Mouse (Mus musculus): ENCODE measurements around the gene Psme1.

Psme1 gene

GRCm38 (mm10) chr14:55571760-55572159 lies 6.2 kb upstream of the Psme1 start:
- no peak for DNase-seq (ENCODE audit: low spot score)

GRCm38 (mm10) chr14:55575302-55575701 lies 2.6 kb upstream of the Psme1 start, which contains the start of gene Fitm1:
Gene Fitm1 (plus strand): TSS chr14:55575617.
- no peak for DNase-seq (ENCODE audit: low spot score)

- no peak for DNase-seq (ENCODE audit: low spot score)
Observed at GRCm38 (mm10) chr14:55575711-55576110, 2.2 kb upstream of the Psme1 start.

DNA sequence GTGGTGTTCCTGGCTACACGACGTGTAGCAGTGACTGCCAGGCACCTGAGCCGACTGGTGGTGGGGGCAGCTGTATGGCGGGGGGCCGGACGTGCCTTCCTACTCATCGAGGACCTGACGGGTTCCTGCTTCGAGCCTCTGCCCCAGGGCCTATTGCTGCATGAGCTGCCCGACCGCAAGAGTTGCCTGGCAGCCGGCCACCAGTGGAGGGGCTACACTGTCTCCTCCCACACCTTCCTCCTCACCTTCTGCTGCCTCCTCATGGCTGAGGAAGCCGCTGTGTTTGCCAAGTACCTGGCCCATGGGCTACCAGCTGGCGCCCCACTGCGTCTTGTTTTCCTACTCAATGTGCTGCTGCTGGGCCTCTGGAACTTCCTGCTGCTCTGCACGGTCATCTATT lies 1.5 kb upstream of the Psme1 start:
- no peak for DNase-seq (ENCODE audit: low spot score)

- DNase-seq (ENCODE audit: low spot score), result peak; percentile 37
Observed at GRCm38 (mm10) chr14:55578668-55579269, 846 bp downstream of the Psme1 start.

DNA sequence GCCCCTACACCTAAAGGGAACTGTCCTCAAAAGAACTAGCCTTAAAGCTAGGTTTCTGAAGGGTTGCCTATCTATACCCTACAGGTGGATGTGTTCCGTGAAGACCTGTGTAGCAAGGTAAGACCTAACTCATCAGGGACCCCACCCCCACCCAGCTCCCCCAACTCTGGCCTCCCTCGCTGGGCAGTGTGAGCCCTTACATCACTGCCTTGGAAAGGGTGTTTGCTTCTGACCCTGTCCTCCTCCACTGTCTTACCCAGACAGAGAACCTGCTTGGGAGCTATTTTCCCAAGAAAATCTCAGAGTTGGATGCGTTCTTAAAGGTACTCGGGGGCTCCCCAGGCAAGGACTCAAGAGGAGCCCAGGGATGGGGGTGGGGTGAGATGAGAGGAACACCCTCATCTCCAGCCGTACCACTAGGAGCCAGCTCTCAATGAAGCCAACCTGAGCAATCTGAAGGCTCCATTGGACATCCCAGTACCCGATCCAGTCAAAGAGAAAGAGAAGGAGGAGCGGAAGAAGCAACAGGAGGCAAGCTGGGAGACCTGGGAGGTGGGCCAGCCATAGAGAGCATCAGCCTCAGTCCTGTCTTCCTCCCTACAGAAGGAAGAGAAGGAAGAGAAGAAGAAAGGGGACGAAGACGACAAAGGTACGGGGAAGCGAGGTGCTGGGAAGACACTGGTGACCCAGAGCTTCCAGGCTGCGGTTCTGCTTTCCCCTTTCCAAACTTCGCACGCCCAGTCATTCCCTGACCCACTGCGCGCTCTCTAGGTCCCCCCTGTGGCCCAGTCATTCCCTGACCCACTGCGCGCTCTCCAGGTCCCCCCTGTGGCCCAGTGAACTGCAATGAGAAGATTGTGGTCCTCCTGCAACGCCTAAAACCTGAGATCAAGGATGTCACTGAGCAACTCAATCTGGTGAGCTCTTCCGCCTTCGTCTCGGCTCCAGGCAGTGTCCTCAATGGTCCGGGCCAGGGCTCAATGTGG lies 1.9 kb downstream of the Psme1 start:
- no peak for DNase-seq (ENCODE audit: low spot score)

DNA sequence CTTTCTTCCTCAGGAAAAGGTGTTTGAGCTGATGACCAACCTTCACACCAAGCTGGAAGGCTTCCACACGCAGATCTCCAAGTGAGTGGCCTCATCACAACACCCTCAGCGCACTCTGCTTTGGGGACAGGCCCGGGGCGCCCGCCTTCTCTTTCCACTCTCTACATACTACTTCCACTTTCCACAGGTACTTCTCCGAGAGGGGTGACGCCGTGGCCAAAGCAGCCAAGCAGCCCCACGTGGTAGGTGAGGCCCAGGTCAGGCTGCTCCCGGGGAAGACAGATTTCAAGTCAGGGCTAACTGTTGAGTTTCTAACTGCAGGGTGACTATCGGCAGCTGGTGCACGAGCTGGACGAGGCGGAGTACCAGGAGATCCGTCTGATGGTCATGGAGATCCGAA lies 2.8 kb downstream of the Psme1 start:
- DNase-seq (ENCODE audit: low spot score), result no peak

DNA sequence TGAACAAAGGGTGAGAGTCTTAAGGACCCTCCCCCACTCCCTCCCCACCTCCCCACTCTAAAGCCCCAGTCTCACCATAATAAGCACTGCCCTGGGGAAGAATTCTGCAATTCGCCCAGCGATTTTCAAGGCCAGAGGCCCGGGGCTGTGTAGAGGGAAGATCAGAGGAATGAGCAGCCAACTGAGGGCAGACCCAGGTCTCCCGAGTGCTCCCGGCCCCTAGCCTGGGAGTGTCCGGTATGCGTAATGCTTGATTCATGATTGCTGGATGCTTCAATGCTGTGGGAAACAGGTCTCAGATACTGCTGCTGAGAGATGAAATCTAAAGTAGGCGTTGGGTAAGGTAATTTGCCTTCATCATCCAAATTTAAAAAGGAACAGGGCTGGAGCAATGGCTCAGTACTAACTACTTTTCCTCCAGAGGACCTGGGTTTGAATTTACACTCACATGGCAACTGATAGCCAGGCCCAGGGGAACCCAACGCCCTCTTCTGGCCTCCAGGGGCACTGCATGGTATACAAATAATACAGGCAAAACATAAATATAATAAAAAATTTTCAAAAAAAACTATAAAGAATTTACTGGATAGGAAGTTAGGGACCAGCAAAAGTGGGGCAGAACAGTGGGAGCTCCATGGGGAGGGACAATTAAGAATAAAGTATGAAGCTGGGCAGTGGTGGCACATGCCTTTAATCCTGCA lies 4.2 kb downstream of the Psme1 start:
- peak; percentile 25 for DNase-seq (ENCODE audit: low spot score)

GRCm38 (mm10) chr14:55584303-55584701 lies 6.4 kb downstream of the Psme1 start:
- no peak for DNase-seq (ENCODE audit: low spot score)

GRCm38 (mm10) chr14:55584702-55585565 lies 7.0 kb downstream of the Psme1 start, which contains the start of gene Emc9:
Gene Emc9 (minus strand): TSS chr14:55585302.
- peak; percentile 80 for DNase-seq (ENCODE audit: low spot score)

GRCm38 (mm10) chr14:55585566-55585960 lies 7.6 kb downstream of the Psme1 start:
- peak; percentile 61 for DNase-seq (ENCODE audit: low spot score)

DNA sequence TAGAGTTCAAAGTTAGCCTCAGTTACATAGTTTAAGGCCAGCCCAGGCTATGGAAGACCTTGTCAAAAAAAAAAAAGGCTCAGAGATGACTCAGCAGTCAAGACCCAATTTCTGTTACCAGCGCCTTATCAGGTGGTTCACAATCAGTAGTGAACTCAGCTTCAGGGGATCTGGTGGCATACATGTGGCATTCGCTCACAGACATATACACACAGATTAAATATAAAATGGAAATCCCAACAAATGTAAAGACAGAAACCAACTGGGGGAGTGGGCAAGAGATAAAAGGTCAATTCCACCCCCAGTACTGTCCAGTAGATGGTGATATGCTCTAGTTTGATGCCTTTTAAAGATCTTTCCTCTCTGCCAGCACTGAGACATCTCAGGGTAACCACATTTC lies 8.2 kb downstream of the Psme1 start:
- no peak for DNase-seq (ENCODE audit: low spot score)

DNA sequence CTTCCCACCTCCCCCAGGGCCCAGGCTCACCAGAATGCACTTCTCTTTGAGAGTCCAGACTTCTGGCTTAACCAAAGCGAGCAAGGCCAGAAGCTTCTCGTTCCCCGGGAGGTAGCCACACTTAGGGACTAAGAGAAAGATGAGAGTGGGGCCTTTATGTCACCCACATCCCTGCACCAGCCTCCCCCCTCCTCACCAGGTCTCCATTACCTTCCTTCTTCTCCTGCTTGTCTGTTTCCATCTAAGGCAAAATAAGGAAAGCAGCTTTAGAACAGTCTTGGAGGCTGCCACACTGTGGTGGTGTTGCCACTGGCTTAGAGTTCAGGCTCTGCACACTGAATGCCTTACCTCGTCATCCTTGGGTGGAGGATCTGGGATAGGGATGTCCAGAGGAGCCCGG lies 11.3 kb downstream of the Psme1 start:
- no peak for DNase-seq (ENCODE audit: low spot score)

DNA sequence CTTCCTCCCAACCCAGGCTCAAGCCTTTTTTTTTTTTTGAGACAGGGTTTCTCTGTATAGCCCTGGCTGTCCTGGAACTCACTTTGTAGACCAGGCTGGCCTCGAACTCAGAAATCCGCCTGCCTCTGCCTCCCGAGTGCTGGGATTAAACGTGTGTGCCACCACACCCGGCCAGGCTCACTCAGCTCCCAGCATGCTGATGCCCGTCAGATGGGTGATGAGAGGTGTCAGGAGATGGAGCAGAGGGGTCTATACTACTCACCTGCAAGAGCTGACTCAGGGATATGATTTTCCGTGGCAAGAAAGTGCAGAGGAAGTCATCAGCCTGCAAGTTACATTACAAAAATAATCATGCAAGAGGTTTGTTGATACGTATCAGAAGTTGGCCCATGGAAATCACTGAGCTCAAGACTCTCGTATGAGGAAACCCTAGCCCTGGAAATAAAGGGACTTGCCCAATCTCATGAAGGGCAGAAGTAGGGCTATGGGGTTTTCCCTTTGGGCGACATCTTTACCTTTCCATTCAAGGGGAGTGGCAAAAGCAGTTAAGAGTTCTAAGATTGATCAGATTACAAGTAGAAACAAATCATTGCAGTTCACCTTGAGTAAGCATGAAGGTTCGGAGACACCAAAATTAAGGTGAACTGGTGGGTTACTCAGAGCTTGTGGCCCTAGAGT lies 12.0 kb downstream of the Psme1 start:
- DNase-seq (ENCODE audit: low spot score), result peak; percentile 47

- DNase-seq (ENCODE audit: low spot score), result peak; percentile 79
Observed at GRCm38 (mm10) chr14:55590748-55591330, 12.9 kb downstream of the Psme1 start, which contains the start of gene Psme2. Gene Psme2 (minus strand): TSS chr14:55591113.

DNA sequence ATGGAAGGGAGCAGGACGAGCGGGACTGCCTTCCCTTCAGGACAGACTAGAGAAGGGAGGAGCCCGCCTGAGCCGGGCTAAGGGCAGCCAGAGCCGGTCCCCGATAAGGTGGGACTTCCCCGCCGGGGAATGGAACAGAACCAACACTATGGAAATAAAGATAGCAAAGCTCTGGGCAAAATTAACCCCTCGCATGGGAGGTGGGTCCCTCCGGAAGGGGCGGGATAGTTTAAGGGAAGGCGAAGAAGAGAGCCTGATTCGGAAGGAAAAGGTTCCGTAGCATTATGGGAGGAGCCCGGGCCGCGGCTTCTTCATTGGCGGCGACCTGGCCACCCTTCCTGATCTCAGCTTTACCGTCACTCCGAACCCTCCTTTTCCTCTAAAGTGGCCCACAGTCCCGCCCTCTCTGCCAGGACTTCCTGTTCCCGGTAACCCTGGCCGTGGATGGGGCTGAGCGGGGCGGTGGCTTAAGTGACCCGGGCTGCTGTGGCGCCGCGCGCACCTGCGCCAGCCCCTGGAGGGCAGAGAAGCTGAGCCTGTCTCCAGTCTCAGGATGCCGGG lies 13.5 kb downstream of the Psme1 start, which contains the start of gene Rnf31:
Gene Rnf31 (plus strand): TSS at position 378 of the 561 bp plus-strand sequence.
- DNase-seq (ENCODE audit: low spot score), result peak; percentile 86

DNA sequence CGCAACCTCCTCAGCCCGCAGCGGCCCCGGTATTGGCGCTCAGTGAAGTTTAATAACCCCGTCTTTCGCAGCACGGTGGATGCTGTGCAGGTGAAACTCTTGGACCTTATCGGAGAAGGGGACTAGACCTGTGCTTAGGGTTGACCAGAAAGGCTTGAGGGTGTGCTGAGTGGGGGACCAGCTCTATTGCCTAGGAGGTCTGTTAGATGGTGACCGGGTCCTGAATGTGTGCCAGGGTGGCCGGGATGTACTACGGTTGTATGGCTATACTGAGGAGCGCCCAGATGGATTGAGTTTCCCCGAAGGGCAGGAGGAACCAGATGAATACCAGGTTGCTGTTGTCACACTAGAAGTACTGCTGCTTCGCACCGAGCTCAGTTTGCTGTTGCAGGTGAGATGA lies 14.3 kb downstream of the Psme1 start:
- no peak for DNase-seq (ENCODE audit: low spot score)

GRCm38 (mm10) chr14:55596036-55596690 lies 18.2 kb downstream of the Psme1 start:
- no peak for DNase-seq (ENCODE audit: low spot score)

All from T-cell, adult 2 months (primary cell).